ENCODE assay signal across 10 mouse cellular contexts in genomic region chr3:121886870-121887605, GRCm38 (mm10).
DNase-seq lines count a peak whose midpoint lies in the region; ATAC-seq and TF ChIP-seq lines count a peak whose summit lies in the region.
"Had no signal": no experiment of that assay in that cellular context is flagged by ENCODE, and none has a peak within 500 bp of the region (broad histone marks: within the 10 kb centered on the region; RNA-seq: fewer than 3 reads in every experiment).

No protein-coding gene starts in this region.

- no peak for TF ChIP-seq EP300 in lung, postnatal 0 days (IDR thresholded peaks at IDR 0.05)

- no peaks in the 10 kb centered on the region for H3K36me3 ChIP-seq in forebrain, embryonic 10.5 days (replicated peaks)
- no peaks in the 10 kb centered on the region for H3K36me3 ChIP-seq in forebrain, embryonic 11.5 days (ENCODE audit: control insufficient read depth, insufficient read depth, low read length)
- H3K36me3 ChIP-seq in lung, postnatal 0 days (ENCODE audit: insufficient read depth, low read length), result no peaks in the 10 kb centered on the region
- no peaks in the 10 kb centered on the region for H3K36me3 ChIP-seq in neural tube, embryonic 14.5 days (ENCODE audit: control insufficient read depth, insufficient read depth, low read length)

- peak overlapping the region; percentile 31 for H3K4me3 ChIP-seq in forebrain, embryonic 10.5 days
- H3K4me3 ChIP-seq in forebrain, embryonic 11.5 days (ENCODE audit: low read depth, low read length), result no peak overlapping the region
- no peak overlapping the region for H3K4me3 ChIP-seq in lung, postnatal 0 days (ENCODE audit: low read depth, low read length)
- H3K4me3 ChIP-seq in lung, adult 2 months (replicated peaks; ENCODE audit: extremely low read depth, low read depth, low read length), result no peak overlapping the region
- H3K4me3 ChIP-seq in neural tube, embryonic 14.5 days (ENCODE audit: low read depth, low read length), result no peak overlapping the region

- peaks cover 67% of the 10 kb centered on the region for H3K27me3 ChIP-seq in forebrain, embryonic 10.5 days (ENCODE audit: poor library complexity, severe bottlenecking)
- H3K27me3 ChIP-seq in forebrain, embryonic 11.5 days (ENCODE audit: control insufficient read depth, insufficient read depth, low read length), result peaks cover 12% of the 10 kb centered on the region; the same call in 1 of the 2 replicates
- H3K27me3 ChIP-seq in lung, postnatal 0 days (replicated peaks; ENCODE audit: insufficient read depth, low read length), result no peaks in the 10 kb centered on the region
- H3K27me3 ChIP-seq in neural tube, embryonic 14.5 days (ENCODE audit: control insufficient read depth, insufficient read depth, low read length), result no peaks in the 10 kb centered on the region

- no peak for TF ChIP-seq POLR2A in lung, adult 2 months (IDR thresholded peaks at IDR 0.05; ENCODE audit: borderline replicate concordance, extremely low read depth, low read depth, low read length)

- no peak for ATAC-seq in forebrain, embryonic 11.5 days (replicated peaks; ENCODE audit: low FRiP score)
- no peak for ATAC-seq in lung, postnatal 0 days
- peak; percentile 44; the same call in 1 of the 2 replicates for ATAC-seq in neural tube, embryonic 14.5 days (ENCODE audit: low read depth)
- ATAC-seq in CD4-positive, CD25-positive, alpha-beta regulatory T cell, adult 4 months, result no peak

- H3K27ac ChIP-seq in forebrain, embryonic 10.5 days, result no peak overlapping the region
- H3K27ac ChIP-seq in forebrain, embryonic 11.5 days (ENCODE audit: low read depth, low read length), result no peak overlapping the region
- H3K27ac ChIP-seq in lung, postnatal 0 days (ENCODE audit: low read length), result no peak overlapping the region
- H3K27ac ChIP-seq in neural tube, embryonic 14.5 days (ENCODE audit: low read depth, low read length), result 0 out of 2 replicates have a peak overlapping the region, but pooled peaks have one; percentile 34
- H3K27ac ChIP-seq: macrophage had no signal

- 25% methylated on average over 15 of the region's 15 CpGs for WGBS in forebrain, embryonic 10.5 days
- WGBS in forebrain, embryonic 11.5 days, result 17% methylated on average over 15 of the region's 15 CpGs
- whole genome bisulfite sequencing in lung, postnatal 0 days, result 21% methylated on average over 15 of the region's 15 CpGs
- 21% methylated on average over 15 of the region's 15 CpGs for WGBS in lung, adult 2 months
- 18% methylated on average over 13 of the region's 15 CpGs for WGBS in neural tube, embryonic 14.5 days

- H3K4me1 ChIP-seq in forebrain, embryonic 10.5 days, result peaks cover 46% of the 10 kb centered on the region
- H3K4me1 ChIP-seq in forebrain, embryonic 11.5 days (replicated peaks; ENCODE audit: control insufficient read depth, insufficient read depth, low read length), result no peaks in the 10 kb centered on the region
- H3K4me1 ChIP-seq in lung, postnatal 0 days (ENCODE audit: insufficient read depth, low read depth, low read length), result no peaks in the 10 kb centered on the region
- H3K4me1 ChIP-seq in lung, adult 2 months (ENCODE audit: control insufficient read depth, insufficient read depth, low read length), result peaks cover 18% of the 10 kb centered on the region
- H3K4me1 ChIP-seq in neural tube, embryonic 14.5 days (ENCODE audit: control insufficient read depth, insufficient read depth, low read length), result no peaks in the 10 kb centered on the region

- DNase-seq in forebrain, embryonic 10.5 days (ENCODE audit: extremely low spot score, low spot score), result no peak
- DNase-seq in forebrain, embryonic 11.5 days (ENCODE audit: low spot score), result no peak
- DNase-seq in lung, postnatal 0 days (ENCODE audit: low spot score), result peak; percentile 29
- no peak for DNase-seq in lung, adult 2 months
- DNase-seq in kidney, adult 9 months, result peak; percentile 33
- DNase-seq in layer of hippocampus, postnatal 25 days (ENCODE audit: extremely low spot score in 1 of 2, low spot score in 1 of 2), result no peak
- DNase-seq: cerebellum, adult 11 months had no signal

- H3K4me2 ChIP-seq in forebrain, embryonic 11.5 days (ENCODE audit: low read depth, low read length, severe bottlenecking), result no peak overlapping the region
- H3K4me2 ChIP-seq in lung, postnatal 0 days (replicated peaks; ENCODE audit: low read depth, low read length), result peak overlapping the region; percentile 41
- no peak overlapping the region; the same call in 1 of the 2 replicates for H3K4me2 ChIP-seq in neural tube, embryonic 14.5 days (ENCODE audit: low read depth, low read length)

- TF ChIP-seq CTCF in lung, postnatal 0 days (IDR thresholded peaks at IDR 0.05), result no peak
- TF ChIP-seq CTCF in lung, adult 2 months (IDR thresholded peaks at IDR 0.05; ENCODE audit: insufficient read depth, low read length), result no peak

- no peak overlapping the region for H3K9ac ChIP-seq in forebrain, embryonic 11.5 days (ENCODE audit: low read length)
- no peak overlapping the region for H3K9ac ChIP-seq in lung, postnatal 0 days (replicated peaks; ENCODE audit: low read depth)
- no peak overlapping the region for H3K9ac ChIP-seq in neural tube, embryonic 14.5 days (replicated peaks; ENCODE audit: low read depth, low read length)

- H3K9me3 ChIP-seq in forebrain, embryonic 10.5 days, result no peaks in the 10 kb centered on the region
- H3K9me3 ChIP-seq in forebrain, embryonic 11.5 days (ENCODE audit: control insufficient read depth, low read length), result no peaks in the 10 kb centered on the region; the same call in 1 of the 2 replicates
- no peaks in the 10 kb centered on the region for H3K9me3 ChIP-seq in lung, postnatal 0 days (ENCODE audit: low read length)
- H3K9me3 ChIP-seq in neural tube, embryonic 14.5 days (ENCODE audit: control insufficient read depth, low read length), result no peaks in the 10 kb centered on the region

Comparison
In these comparisons a context has a peak if more than half of its experiments do, and no peak if none do; other contexts are left out.
1. DNase-seq: peak in lung, postnatal 0 days (single experiment) and kidney, adult 9 months (single experiment); none in forebrain, embryonic 10.5 days (single experiment), forebrain, embryonic 11.5 days (single experiment), lung, adult 2 months (single experiment) and layer of hippocampus, postnatal 25 days (0 of 2).